Mouse (Mus musculus) small intestine, adult 2 months (tissue): ENCODE results near the gene Lamb3. TPM values are rescaled to one million over a fixed set of nuclear protein-coding genes. Genes with fewer than 3 reads are reported as not detected.
A peak's percentile ranks its signal among the peaks of the same experiment; 100 is the strongest.

ENCODE experiments used
- H3K27ac ChIP-seq: fragments of 200-500 bp; 2 replicates; pipeline ENCODE4 v1.5.1; 2012; ENCODE audit warnings: low read depth, low read length, control low read depth, inconsistent platforms; ENCODE audit not compliant: insufficient read depth
- H3K27me3 ChIP-seq: fragments of 200-500 bp; 2 replicates; pipeline ENCODE4 v1.6.1; 2012; ENCODE audit warnings: mild to moderate bottlenecking, moderate library complexity, low read length, inconsistent platforms; ENCODE audit not compliant: control insufficient read depth, insufficient read depth
- H3K36me3 ChIP-seq: fragments of 200-500 bp; 2 replicates; pipeline ENCODE4 v1.6.1; 2012; ENCODE audit warnings: mild to moderate bottlenecking, low read length, control low read depth, inconsistent platforms; ENCODE audit not compliant: control insufficient read depth, insufficient read depth
- H3K4me1 ChIP-seq: fragments of 200-500 bp; 2 replicates; pipeline ENCODE4 v1.6.1; 2012; ENCODE audit warnings: low read length, inconsistent platforms, mixed read lengths; ENCODE audit not compliant: control insufficient read depth, insufficient read depth, insufficient read length
- H3K4me3 ChIP-seq: fragments of 200-500 bp; 2 replicates; pipeline ENCODE4 v1.5.1; 2012; ENCODE audit warnings: low read depth, mild to moderate bottlenecking, control low read depth, inconsistent platforms, low read length, moderate library complexity
- CTCF ChIP-seq: fragments of 200-500 bp; IDR thresholded peaks from 2 replicates; pipeline ENCODE4 v1.5.1; 2012; ENCODE audit warnings: low read depth, mild to moderate bottlenecking, control low read depth, inconsistent platforms, low read length, moderate library complexity, mixed read lengths; ENCODE audit not compliant: insufficient replicate concordance, insufficient read length; ENCODE audit errors: extremely low read depth
- POLR2A ChIP-seq: fragments of 200-500 bp; IDR thresholded peaks from 2 replicates; pipeline ENCODE4 v1.6.1; 2012; ENCODE audit warnings: low read depth, mild to moderate bottlenecking, control low read depth, inconsistent platforms, low read length, moderate library complexity
- WGBS: fragments of 180-500 bp; shearing (Covaris S2); methylation state at CpG from one replicate; pipeline ENCODE4 v1.1.7; 2018; 5-methylcytosine and 5-hydroxymethylcytosine counted together
- polyA plus RNA-seq: library from polyadenylated mRNA; depleted of rRNA; stranded (reverse); fragments of >200 nt; gene quantifications from 2 replicates; pipeline ENCODE4 v1.2.3, GENCODE M21; 2012

Lamb3 gene
- polyA plus RNA-seq, 1 experiment, result 21.7 TPM

- H3K4me3 ChIP-seq, result peak overlapping the region; percentile 76
- H3K27me3 ChIP-seq, result no peaks in the 10 kb centered on the region
- WGBS, result under 1% methylated on average over 48 of the region's 48 CpGs
- peaks cover 25% of the 10 kb centered on the region for H3K4me1 ChIP-seq
- H3K27ac ChIP-seq, result peak overlapping the region; percentile 88
- TF ChIP-seq CTCF (no peak), POLR2A (peak; percentile 91)
- H3K36me3 ChIP-seq, result peaks cover 18% of the 10 kb centered on the region
Observed at GRCm38 (mm10) chr1:193172991-193173809, 34.3 kb upstream of the Lamb3 start.

GRCm38 (mm10) chr1:193173810-193174129, 33.7 kb upstream of the Lamb3 start:
- no peak for TF ChIP-seq POLR2A
- TF ChIP-seq CTCF, result no peak
- 6% methylated on average over 9 of the region's 9 CpGs for WGBS
- Histone ChIP-seq H3K27ac (peak overlapping the region; percentile 88), H3K27me3 (no peaks in the 10 kb centered on the region), H3K4me1 (peaks cover 27% of the 10 kb centered on the region), H3K36me3 (peaks cover 14% of the 10 kb centered on the region), H3K4me3 (peak overlapping the region; percentile 76)

DNA sequence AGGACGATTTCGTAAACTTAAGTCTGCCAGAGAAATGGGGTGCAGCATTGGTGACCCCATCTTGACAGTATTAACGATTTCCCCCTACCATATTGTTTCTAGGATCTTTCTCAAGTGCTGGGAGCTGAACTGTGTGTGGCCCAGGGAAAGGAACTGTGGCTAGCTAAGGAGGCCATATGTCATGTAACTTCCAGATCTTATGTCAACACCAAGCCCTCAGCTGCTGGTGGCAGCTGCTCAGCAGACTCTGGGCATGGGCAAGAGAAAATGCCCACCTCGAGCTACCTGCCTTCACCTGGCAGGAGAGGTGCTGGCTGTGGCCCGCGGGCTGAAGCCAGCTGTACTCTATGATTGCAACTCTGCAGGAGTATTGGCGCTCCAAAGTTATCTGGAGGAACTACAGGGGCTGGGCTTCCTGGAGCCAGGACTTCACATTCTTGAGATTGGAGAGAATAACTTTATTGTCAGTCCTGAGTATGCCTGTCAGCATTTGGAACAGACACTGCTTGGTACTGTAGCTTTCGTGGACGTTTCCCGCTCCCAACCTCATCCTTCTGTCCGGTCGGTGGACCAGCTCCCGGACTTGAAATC, 33.3 kb upstream of the Lamb3 start:
- Histone ChIP-seq H3K27me3 (no peaks in the 10 kb centered on the region), H3K36me3 (peaks cover 9% of the 10 kb centered on the region), H3K4me1 (peaks cover 29% of the 10 kb centered on the region), H3K27ac (peak overlapping the region; percentile 88), H3K4me3 (peak overlapping the region; percentile 40)
- 28% methylated on average over 13 of the region's 13 CpGs for WGBS
- TF ChIP-seq POLR2A (no peak), CTCF (no peak)

- peaks cover 24% of the 10 kb centered on the region for H3K4me1 ChIP-seq
- peak overlapping the region; percentile 95 for H3K27ac ChIP-seq
- WGBS, result 22% methylated on average over 3 of the region's 3 CpGs
- H3K4me3 ChIP-seq, result no peak overlapping the region; the same call in 1 of the 2 replicates
- no peaks in the 10 kb centered on the region for H3K36me3 ChIP-seq
- no peaks in the 10 kb centered on the region for H3K27me3 ChIP-seq
- TF ChIP-seq POLR2A (no peak), CTCF (no peak)
Observed at GRCm38 (mm10) chr1:193181104-193181503, 26.4 kb upstream of the Lamb3 start.

DNA sequence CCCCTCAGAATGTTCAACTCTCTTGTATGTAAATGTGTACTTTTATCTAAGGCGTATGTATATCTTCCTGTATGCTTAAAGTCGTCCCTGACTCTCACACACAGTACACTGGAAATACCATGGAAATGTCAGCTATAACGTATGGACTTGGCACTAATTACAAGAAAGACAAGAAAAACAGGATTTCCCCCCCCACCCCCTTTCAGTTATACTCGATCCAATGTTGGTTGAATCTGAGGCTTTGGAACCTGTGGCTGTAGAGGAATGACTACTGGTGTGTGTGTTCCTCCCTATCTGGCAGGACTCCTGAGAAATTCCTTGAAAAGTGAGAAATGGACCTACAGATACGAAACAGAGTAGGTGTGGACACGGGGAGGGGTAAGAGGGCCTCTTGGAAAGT, 19.2 kb upstream of the Lamb3 start:
- TF ChIP-seq POLR2A (no peak), CTCF (no peak)
- WGBS, result 39% methylated on average over 6 of the region's 6 CpGs
- H3K4me1 ChIP-seq, result peaks cover 4% of the 10 kb centered on the region; the same call in 1 of the 2 replicates
- no peaks in the 10 kb centered on the region for H3K27me3 ChIP-seq
- no peaks in the 10 kb centered on the region; the same call in 1 of the 2 replicates for H3K36me3 ChIP-seq
- H3K4me3 ChIP-seq, result no peak overlapping the region
- no peak overlapping the region for H3K27ac ChIP-seq

DNA sequence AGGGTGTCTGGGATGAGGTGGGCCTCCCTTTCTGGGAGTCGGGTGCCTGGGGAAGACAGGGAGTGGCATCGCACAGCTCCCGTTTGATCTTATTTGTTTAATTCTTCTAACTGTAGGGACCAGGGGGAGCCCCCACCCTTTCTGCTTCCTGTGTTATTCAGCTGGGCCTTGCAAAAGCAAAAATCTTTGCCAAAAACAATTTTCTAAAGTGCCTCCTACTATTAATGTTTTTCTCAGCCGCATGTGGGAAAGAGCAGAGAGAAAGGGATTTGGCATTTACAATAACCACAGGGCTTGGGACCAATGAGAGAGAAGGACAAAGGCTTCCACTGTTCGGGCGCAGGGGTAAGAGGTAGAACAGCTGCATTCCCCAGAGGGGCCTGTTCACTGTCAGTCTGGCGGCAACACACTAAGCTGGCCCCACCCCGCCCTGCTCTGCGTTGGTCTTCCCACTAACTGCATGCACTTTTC, 18.3 kb upstream of the Lamb3 start:
- WGBS, result 14% methylated on average over 9 of the region's 9 CpGs
- H3K36me3 ChIP-seq, result no peaks in the 10 kb centered on the region; the same call in 1 of the 2 replicates

GRCm38 (mm10) chr1:193189771-193190170, 17.7 kb upstream of the Lamb3 start:
- Histone ChIP-seq H3K4me3 (no peak overlapping the region), H3K36me3 (no peaks in the 10 kb centered on the region; the same call in 1 of the 2 replicates), H3K27ac (peak overlapping the region; percentile 13), H3K27me3 (no peaks in the 10 kb centered on the region), H3K4me1 (peaks cover 4% of the 10 kb centered on the region; the same call in 1 of the 2 replicates)
- WGBS, result 51% methylated on average over 3 of the region's 3 CpGs
- TF ChIP-seq CTCF (no peak), POLR2A (no peak)

More for the DNA sequence above, 18.3 kb upstream of the Lamb3 start:
- Histone ChIP-seq H3K4me1 (peaks cover 4% of the 10 kb centered on the region; the same call in 1 of the 2 replicates), H3K4me3 (no peak overlapping the region), H3K27me3 (no peaks in the 10 kb centered on the region), H3K27ac (peak overlapping the region; percentile 13)
- TF ChIP-seq POLR2A, result no peak
- TF ChIP-seq CTCF, result no peak
